Mouse (Mus musculus): ENCODE results near the gene Lect2. TPM values are rescaled to one million over a fixed set of nuclear protein-coding genes. Genes with fewer than 3 reads are reported as not detected.
A peak's percentile ranks its signal among the peaks of the same experiment; 100 is the strongest.

Lect2 gene
- polyA plus RNA-seq, 1 experiment from 2014 or later = not detected

GRCm38 (mm10) chr13:56586046-56586445 is 37.7 kb upstream of the Lect2 start:
- no peak for ATAC-seq (replicated peaks; ENCODE audit: extremely low read depth, insufficient read depth, low FRiP score)
- H3K4me2 ChIP-seq (ENCODE audit: low read depth, low read length) = no peak overlapping the region
- 56% methylated on average over 3 of the region's 3 CpGs for WGBS
- peaks cover 27% of the 10 kb centered on the region for H3K4me1 ChIP-seq (ENCODE audit: control insufficient read depth, insufficient read depth, low read length)
- H3K9me3 ChIP-seq (replicated peaks; ENCODE audit: control insufficient read depth, low read length) = no peaks in the 10 kb centered on the region
- H3K9ac ChIP-seq (ENCODE audit: low read length) = no peak overlapping the region
- H3K27me3 ChIP-seq (ENCODE audit: control insufficient read depth, insufficient read depth, low read length) = no peaks in the 10 kb centered on the region; the same call in 1 of the 2 replicates
- no peak overlapping the region for H3K4me3 ChIP-seq (ENCODE audit: low read length)
- H3K36me3 ChIP-seq (ENCODE audit: control insufficient read depth, insufficient read depth) = no peaks in the 10 kb centered on the region
- no peak overlapping the region for H3K27ac ChIP-seq (ENCODE audit: low read length)

DNA sequence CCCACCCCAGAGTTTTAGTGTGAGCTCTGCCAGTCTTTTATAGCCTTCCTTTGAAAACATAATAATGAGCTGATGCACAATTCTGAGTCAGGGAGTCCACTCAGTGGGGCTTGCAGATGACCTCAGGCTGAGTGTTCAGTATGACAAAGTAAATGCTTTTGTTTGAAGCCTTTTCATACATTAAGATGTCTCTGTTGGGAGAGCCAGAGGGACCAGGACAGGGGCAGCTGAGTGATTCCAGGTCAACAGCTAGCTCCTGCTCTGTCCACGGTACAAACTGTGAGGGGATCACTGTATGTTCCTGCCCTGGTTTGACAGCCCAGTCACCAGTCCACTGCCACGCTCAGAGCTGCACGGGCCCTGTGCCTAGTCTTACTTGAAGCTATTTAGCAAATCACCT is 34.4 kb upstream of the Lect2 start:
- 0 out of 2 replicates have a peak overlapping the region, but pooled peaks have one; percentile 46 for H3K27ac ChIP-seq (ENCODE audit: low read length)
- H3K36me3 ChIP-seq (ENCODE audit: control insufficient read depth, insufficient read depth) = no peaks in the 10 kb centered on the region
- ATAC-seq (replicated peaks; ENCODE audit: extremely low read depth, insufficient read depth, low FRiP score) = no peak
- no peak overlapping the region for H3K9ac ChIP-seq (ENCODE audit: low read length)
- H3K27me3 ChIP-seq (ENCODE audit: control insufficient read depth, insufficient read depth, low read length) = no peaks in the 10 kb centered on the region; the same call in 1 of the 2 replicates
- H3K4me3 ChIP-seq (ENCODE audit: low read length) = no peak overlapping the region
- no peak overlapping the region for H3K4me2 ChIP-seq (ENCODE audit: low read depth, low read length)
- WGBS = 49% methylated on average over 3 of the region's 3 CpGs
- peaks cover 13% of the 10 kb centered on the region for H3K4me1 ChIP-seq (ENCODE audit: control insufficient read depth, insufficient read depth, low read length)
- H3K9me3 ChIP-seq (replicated peaks; ENCODE audit: control insufficient read depth, low read length) = no peaks in the 10 kb centered on the region

GRCm38 (mm10) chr13:56581961-56582434 is 33.7 kb upstream of the Lect2 start:
- H3K4me2 ChIP-seq (ENCODE audit: low read depth, low read length) = peak overlapping the region; percentile 40
- WGBS = 8% methylated on average over 6 of the region's 6 CpGs
- H3K9ac ChIP-seq (ENCODE audit: low read length) = peak overlapping the region; percentile 34
- H3K9me3 ChIP-seq (replicated peaks; ENCODE audit: control insufficient read depth, low read length) = no peaks in the 10 kb centered on the region
- peaks cover 13% of the 10 kb centered on the region for H3K4me1 ChIP-seq (ENCODE audit: control insufficient read depth, insufficient read depth, low read length)
- ATAC-seq (replicated peaks; ENCODE audit: extremely low read depth, insufficient read depth, low FRiP score) = peak; percentile 90
- H3K27ac ChIP-seq (ENCODE audit: low read length) = peak overlapping the region; percentile 64
- H3K4me3 ChIP-seq (ENCODE audit: low read length) = no peak overlapping the region
- H3K27me3 ChIP-seq (ENCODE audit: control insufficient read depth, insufficient read depth, low read length) = no peaks in the 10 kb centered on the region; the same call in 1 of the 2 replicates
- no peaks in the 10 kb centered on the region for H3K36me3 ChIP-seq (ENCODE audit: control insufficient read depth, insufficient read depth)

GRCm38 (mm10) chr13:56581512-56581911 is 33.2 kb upstream of the Lect2 start:
- Histone ChIP-seq H3K27ac (ENCODE audit: low read length) (peak overlapping the region; percentile 76), H3K27me3 (ENCODE audit: control insufficient read depth, insufficient read depth, low read length) (no peaks in the 10 kb centered on the region; the same call in 1 of the 2 replicates), H3K4me3 (ENCODE audit: low read length) (no peak overlapping the region), H3K4me2 (ENCODE audit: low read depth, low read length) (no peak overlapping the region), H3K9me3 (replicated peaks; ENCODE audit: control insufficient read depth, low read length) (no peaks in the 10 kb centered on the region), H3K36me3 (ENCODE audit: control insufficient read depth, insufficient read depth) (no peaks in the 10 kb centered on the region), H3K9ac (ENCODE audit: low read length) (0 out of 2 replicates have a peak overlapping the region, but pooled peaks have one; percentile 3), H3K4me1 (ENCODE audit: control insufficient read depth, insufficient read depth, low read length) (peaks cover 13% of the 10 kb centered on the region)
- ATAC-seq (replicated peaks; ENCODE audit: extremely low read depth, insufficient read depth, low FRiP score) = no peak
- WGBS = 26% methylated on average over 3 of the region's 3 CpGs

GRCm38 (mm10) chr13:56580450-56580849 is 32.1 kb upstream of the Lect2 start:
- H3K4me1 ChIP-seq (ENCODE audit: control insufficient read depth, insufficient read depth, low read length) = peaks cover 13% of the 10 kb centered on the region
- H3K9me3 ChIP-seq (replicated peaks; ENCODE audit: control insufficient read depth, low read length) = no peaks in the 10 kb centered on the region
- 86% methylated on average over 5 of the region's 5 CpGs for WGBS
- no peak overlapping the region for H3K4me3 ChIP-seq (ENCODE audit: low read length)
- ATAC-seq (replicated peaks; ENCODE audit: extremely low read depth, insufficient read depth, low FRiP score) = no peak
- H3K36me3 ChIP-seq (ENCODE audit: control insufficient read depth, insufficient read depth) = no peaks in the 10 kb centered on the region
- no peaks in the 10 kb centered on the region; the same call in 1 of the 2 replicates for H3K27me3 ChIP-seq (ENCODE audit: control insufficient read depth, insufficient read depth, low read length)
- H3K4me2 ChIP-seq (ENCODE audit: low read depth, low read length) = no peak overlapping the region
- no peak overlapping the region for H3K27ac ChIP-seq (ENCODE audit: low read length)
- H3K9ac ChIP-seq (ENCODE audit: low read length) = no peak overlapping the region

DNA sequence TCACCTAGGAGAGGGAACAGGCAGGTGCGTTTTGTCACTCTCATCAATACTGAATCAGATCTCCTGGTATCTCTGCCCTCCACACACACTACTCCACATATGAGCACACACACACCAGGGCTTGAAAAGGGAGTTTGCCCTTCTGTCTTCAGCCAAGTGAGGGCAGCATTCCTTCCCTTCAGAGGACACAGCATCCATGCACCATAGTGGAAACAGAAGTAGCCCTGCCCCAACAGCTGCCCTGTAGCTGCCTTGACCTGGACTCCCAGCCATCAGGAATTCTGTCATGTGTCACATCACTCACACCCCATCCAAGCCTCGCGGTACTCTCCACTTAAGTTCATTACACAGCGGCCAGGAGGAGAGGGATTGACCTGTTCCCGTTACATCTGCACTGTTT is 29.8 kb upstream of the Lect2 start:
- no peaks in the 10 kb centered on the region; the same call in 1 of the 2 replicates for H3K27me3 ChIP-seq (ENCODE audit: control insufficient read depth, insufficient read depth, low read length)

GRCm38 (mm10) chr13:56575701-56576321 is 27.5 kb upstream of the Lect2 start:
- Histone ChIP-seq H3K4me1 (ENCODE audit: control insufficient read depth, insufficient read depth, low read length) (no peaks in the 10 kb centered on the region), H3K4me2 (ENCODE audit: low read depth, low read length) (no peak overlapping the region), H3K4me3 (ENCODE audit: low read length) (no peak overlapping the region), H3K27ac (ENCODE audit: low read length) (peak overlapping the region; percentile 45), H3K36me3 (ENCODE audit: control insufficient read depth, insufficient read depth) (no peaks in the 10 kb centered on the region), H3K9ac (ENCODE audit: low read length) (no peak overlapping the region), H3K27me3 (ENCODE audit: control insufficient read depth, insufficient read depth, low read length) (no peaks in the 10 kb centered on the region), H3K9me3 (replicated peaks; ENCODE audit: control insufficient read depth, low read length) (no peaks in the 10 kb centered on the region)
- ATAC-seq (replicated peaks; ENCODE audit: extremely low read depth, insufficient read depth, low FRiP score) = peak; percentile 24; the same call in 1 of the 2 replicates
- WGBS = 45% methylated on average over 12 of the region's 12 CpGs

More for the DNA sequence above, 29.8 kb upstream of the Lect2 start:
- H3K27ac ChIP-seq (ENCODE audit: low read length) = no peak overlapping the region
- H3K4me3 ChIP-seq (ENCODE audit: low read length) = no peak overlapping the region
- peaks cover 13% of the 10 kb centered on the region for H3K4me1 ChIP-seq (ENCODE audit: control insufficient read depth, insufficient read depth, low read length)
- no peaks in the 10 kb centered on the region for H3K9me3 ChIP-seq (replicated peaks; ENCODE audit: control insufficient read depth, low read length)
- no peaks in the 10 kb centered on the region for H3K36me3 ChIP-seq (ENCODE audit: control insufficient read depth, insufficient read depth)
- H3K4me2 ChIP-seq (ENCODE audit: low read depth, low read length) = no peak overlapping the region
- ATAC-seq (replicated peaks; ENCODE audit: extremely low read depth, insufficient read depth, low FRiP score) = 0 out of 2 replicates have a peak, but pooled peaks have one; percentile 16
- no peak overlapping the region for H3K9ac ChIP-seq (ENCODE audit: low read length)
- 49% methylated on average over 5 of the region's 5 CpGs for WGBS

DNA sequence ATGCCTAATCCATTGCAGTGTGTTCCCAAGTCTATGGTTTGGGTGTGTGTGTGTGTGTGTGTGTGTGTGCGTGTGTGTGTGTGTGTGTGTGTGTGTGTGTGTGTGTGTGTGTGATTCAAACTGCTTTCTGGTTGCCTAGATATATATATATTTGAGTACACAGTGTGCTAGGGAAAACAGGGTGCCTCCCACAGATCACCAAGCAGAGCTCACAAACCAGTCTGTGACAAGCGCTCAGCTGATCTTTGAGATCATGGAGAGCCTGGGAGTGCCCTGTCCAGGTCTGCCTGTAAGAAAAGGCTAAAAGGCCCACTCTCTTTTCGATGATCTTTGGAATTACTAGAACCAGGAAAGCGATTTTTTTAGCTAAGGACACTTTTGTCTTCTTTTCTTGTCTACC is 26.8 kb upstream of the Lect2 start:
- no peak overlapping the region for H3K4me2 ChIP-seq (ENCODE audit: low read depth, low read length)
- no peak overlapping the region for H3K9ac ChIP-seq (ENCODE audit: low read length)
- H3K9me3 ChIP-seq (replicated peaks; ENCODE audit: control insufficient read depth, low read length) = no peaks in the 10 kb centered on the region
- H3K27me3 ChIP-seq (ENCODE audit: control insufficient read depth, insufficient read depth, low read length) = no peaks in the 10 kb centered on the region
- no peak overlapping the region for H3K27ac ChIP-seq (ENCODE audit: low read length)
- no peaks in the 10 kb centered on the region for H3K36me3 ChIP-seq (ENCODE audit: control insufficient read depth, insufficient read depth)
- H3K4me1 ChIP-seq (ENCODE audit: control insufficient read depth, insufficient read depth, low read length) = no peaks in the 10 kb centered on the region
- 65% methylated on average over 4 of the region's 4 CpGs for whole genome bisulfite sequencing
- ATAC-seq (replicated peaks; ENCODE audit: extremely low read depth, insufficient read depth, low FRiP score) = no peak
- no peak overlapping the region for H3K4me3 ChIP-seq (ENCODE audit: low read length)

DNA sequence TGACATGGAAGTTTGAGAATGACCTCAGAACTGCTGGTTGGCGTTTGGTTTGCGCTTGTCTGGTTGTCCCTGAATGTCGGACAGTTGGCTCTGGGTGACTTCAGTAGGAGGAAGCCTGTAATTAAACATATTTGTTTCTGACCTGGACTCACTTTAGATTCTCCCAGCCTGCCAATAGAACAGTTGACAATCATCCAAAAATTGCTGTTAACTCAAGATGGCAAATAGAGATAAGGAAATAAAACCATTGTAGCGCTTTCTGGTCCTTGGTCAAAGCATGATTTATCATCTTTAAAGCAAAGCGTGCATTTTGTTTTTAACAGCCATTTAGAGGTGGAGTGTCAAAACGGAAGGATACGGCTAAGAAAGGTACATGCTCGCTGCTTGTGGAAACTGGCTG is 23.3 kb upstream of the Lect2 start:
- Histone ChIP-seq H3K9ac (ENCODE audit: low read length) (no peak overlapping the region), H3K27me3 (ENCODE audit: control insufficient read depth, insufficient read depth, low read length) (no peaks in the 10 kb centered on the region), H3K4me3 (ENCODE audit: low read length) (no peak overlapping the region), H3K4me1 (ENCODE audit: control insufficient read depth, insufficient read depth, low read length) (peaks cover under 1% of the 10 kb centered on the region; the same call in 1 of the 2 replicates), H3K9me3 (replicated peaks; ENCODE audit: control insufficient read depth, low read length) (no peaks in the 10 kb centered on the region), H3K27ac (ENCODE audit: low read length) (no peak overlapping the region), H3K4me2 (ENCODE audit: low read depth, low read length) (no peak overlapping the region), H3K36me3 (ENCODE audit: control insufficient read depth, insufficient read depth) (no peaks in the 10 kb centered on the region)
- 82% methylated on average over 8 of the region's 8 CpGs for WGBS
- ATAC-seq (replicated peaks; ENCODE audit: extremely low read depth, insufficient read depth, low FRiP score) = no peak

Data from heart, embryonic 16.5 days (tissue).